Mouse (Mus musculus) macrophage (primary cell): ENCODE measurements around the gene Gm9376. TPM values are rescaled to one million over a fixed set of nuclear protein-coding genes. Genes with fewer than 3 reads are reported as not detected.

Experiments
- H3K27ac ChIP-seq: fragments of 350-480 bp; formaldehyde crosslinking; 2 replicates; pipeline ENCODE4 v1.9.0; 2021
- H3K36me3 ChIP-seq: fragments of 350-480 bp; formaldehyde crosslinking; 2 replicates; pipeline ENCODE4 v1.9.0; 2021; ENCODE audit errors: inconsistent target
- H3K4me3 ChIP-seq: fragments of 350-480 bp; formaldehyde crosslinking; 2 replicates; pipeline ENCODE4 v1.9.0; 2021; ENCODE audit errors: inconsistent target
- H3K79me2 ChIP-seq: fragments of 350-480 bp; formaldehyde crosslinking; 2 replicates; pipeline ENCODE4 v1.9.0; 2021; ENCODE audit errors: inconsistent target
- WGBS: methylation state at CpG from one replicate; pipeline ENCODE4 v1.1.7; 2026; ENCODE audit warnings: inconsistent platforms; ENCODE audit not compliant: missing documents; 5-methylcytosine and 5-hydroxymethylcytosine counted together
- polyA plus RNA-seq: library from polyadenylated mRNA; stranded (reverse); fragments of 250-400 nt; gene quantifications from 3 replicates; pipeline ENCODE4 v1.2.4, GENCODE M21; 2018; ENCODE audit warnings: inconsistent platforms
- total RNA-seq, 78 experiments: library from RNA; depleted of rRNA; stranded (reverse); fragments of 250-400 nt; gene quantifications; 1 replicate in 9 of 78; 2 replicates in 24 of 78; 3 replicates in 43 of 78; 4 replicates in 2 of 78; pipeline ENCODE4 v1.2.4; 2018; ENCODE audit warnings: inconsistent platforms in 56 of 78

Gene Gm9376
- not detected for total RNA-seq (2018; cell fraction: chromatin; rRNA removed)
- not detected for total RNA-seq (2018; cell fraction: cytosol; rRNA removed)
- not detected for total RNA-seq (2018; cell fraction: nucleus; rRNA removed)
- polyA plus RNA-seq: not detected in 3 replicates

- H3K79me2 ChIP-seq: no peaks in the 10 kb centered on the region
- H3K27ac ChIP-seq: no peak within 1 kb of the TSS
- H3K36me3 ChIP-seq: no peaks in the 10 kb centered on the region
- WGBS: 86% methylated on average over 2 of the region's 2 CpGs
- no peak within 1 kb of the TSS for H3K4me3 ChIP-seq
Measured at GRCm38 (mm10) chr14:118266660-118267059, at the start of gene Gm9376. Gene Gm9376 (plus strand): TSS chr14:118266960.

GRCm38 (mm10) chr14:118220885-118221284 is 45.9 kb upstream of the Gm9376 start:
- 75% methylated on average over 1 of the region's 1 CpGs for WGBS
- H3K27ac ChIP-seq: no peak overlapping the region
- H3K79me2 ChIP-seq: no peaks in the 10 kb centered on the region
- no peaks in the 10 kb centered on the region for H3K36me3 ChIP-seq
- H3K4me3 ChIP-seq: no peak overlapping the region

DNA sequence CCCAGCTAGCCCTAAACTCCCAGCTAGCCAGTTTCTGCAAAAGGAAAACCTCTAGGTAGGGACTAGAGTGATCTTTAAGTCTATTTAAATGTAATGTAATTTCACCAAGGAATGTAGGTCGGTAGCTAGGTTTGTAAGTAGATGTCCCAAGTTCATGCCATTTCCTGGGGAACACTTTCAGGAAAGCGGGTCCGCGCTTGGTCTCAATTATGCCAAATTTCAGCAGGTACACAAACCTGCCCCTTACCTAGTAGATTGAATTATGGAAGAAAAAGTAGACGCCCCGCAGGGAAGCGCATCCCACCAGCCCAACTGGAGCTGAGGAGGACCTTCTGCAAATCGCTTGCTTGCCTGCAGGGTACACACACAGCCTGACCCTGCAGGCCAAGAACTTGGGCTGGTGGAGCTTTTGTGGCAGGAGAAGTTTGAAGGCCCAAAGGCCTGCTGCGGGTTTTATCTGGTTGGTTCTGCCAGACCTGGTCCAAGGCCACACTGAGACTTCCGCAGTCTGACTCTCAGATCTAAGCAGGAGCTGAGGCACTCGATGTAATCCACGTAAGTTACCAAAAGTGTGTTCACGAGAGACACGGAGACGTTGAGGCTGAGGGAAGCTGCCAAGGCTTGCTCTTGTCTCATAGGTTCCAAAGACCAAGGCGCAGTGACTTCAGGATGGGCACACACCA is 41.6 kb upstream of the Gm9376 start:
- H3K79me2 ChIP-seq: no peaks in the 10 kb centered on the region
- no peak overlapping the region for H3K27ac ChIP-seq
- no peaks in the 10 kb centered on the region for H3K36me3 ChIP-seq
- H3K4me3 ChIP-seq: no peak overlapping the region
- 33% methylated on average over 16 of the region's 16 CpGs for WGBS

DNA sequence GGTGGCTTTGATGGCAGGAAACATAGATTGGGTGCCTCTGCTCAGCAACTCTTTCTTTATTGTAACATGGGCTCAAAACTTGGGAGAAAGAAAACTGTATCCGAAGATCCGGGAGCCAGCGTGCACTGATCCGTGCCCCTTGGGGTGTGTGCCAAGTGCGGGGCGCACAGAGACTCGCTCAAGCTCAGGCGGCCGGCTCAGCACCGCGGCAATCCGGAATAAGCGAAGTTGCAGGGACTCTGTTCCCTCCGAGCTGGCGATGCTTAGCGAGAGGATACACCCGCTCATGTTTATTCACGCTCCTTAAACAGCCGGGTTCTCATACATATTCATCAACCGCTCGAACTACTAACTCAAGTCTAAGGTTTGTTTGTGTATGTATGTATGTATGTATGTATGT is 40.8 kb upstream of the Gm9376 start:
- H3K27ac ChIP-seq: no peak overlapping the region
- no peaks in the 10 kb centered on the region for H3K79me2 ChIP-seq
- H3K4me3 ChIP-seq: no peak overlapping the region
- WGBS: 1% methylated on average over 21 of the region's 21 CpGs
- no peaks in the 10 kb centered on the region for H3K36me3 ChIP-seq

DNA sequence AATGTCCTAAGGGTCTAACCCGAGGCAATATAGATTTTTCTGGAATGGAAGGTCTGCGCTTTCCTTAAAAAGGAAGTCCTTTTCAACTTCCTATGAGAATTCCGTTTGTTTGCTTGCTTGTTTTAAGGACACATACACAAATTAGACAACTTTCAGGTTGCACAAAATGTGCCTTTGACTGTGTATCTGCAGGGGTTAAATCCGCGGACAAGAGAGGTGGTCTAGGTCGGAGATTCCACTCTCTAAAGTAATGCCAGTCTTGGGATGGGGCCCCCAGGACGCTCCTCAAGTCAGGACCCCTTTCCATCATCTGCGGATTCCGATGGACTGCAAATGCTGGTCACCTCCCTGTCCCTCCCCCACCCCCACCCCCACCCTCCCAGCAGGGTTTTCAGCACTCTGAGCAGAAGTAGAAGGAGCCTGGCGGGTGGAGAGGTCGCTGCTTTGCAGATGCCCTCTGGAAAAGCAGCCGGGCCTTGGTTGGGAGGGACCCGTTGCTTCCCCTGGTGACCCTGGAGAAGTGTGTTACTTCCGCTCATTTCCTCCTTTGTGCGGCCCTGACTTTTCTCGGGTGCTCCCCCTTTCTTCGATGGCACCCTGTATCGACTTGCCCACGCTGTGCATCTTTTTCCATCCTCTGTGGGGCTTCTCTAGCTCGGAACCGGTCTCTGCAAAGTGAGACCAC is 40.1 kb upstream of the Gm9376 start:
- H3K4me3 ChIP-seq: no peak overlapping the region
- no peaks in the 10 kb centered on the region for H3K36me3 ChIP-seq
- no peaks in the 10 kb centered on the region for H3K79me2 ChIP-seq
- WGBS: 3% methylated on average over 21 of the region's 21 CpGs
- no peak overlapping the region for H3K27ac ChIP-seq

GRCm38 (mm10) chr14:118232381-118232970 is 34.3 kb upstream of the Gm9376 start:
- 15% methylated on average over 8 of the region's 8 CpGs for WGBS
- no peak overlapping the region for H3K4me3 ChIP-seq
- H3K27ac ChIP-seq: no peak overlapping the region
- H3K79me2 ChIP-seq: no peaks in the 10 kb centered on the region
- H3K36me3 ChIP-seq: no peaks in the 10 kb centered on the region

GRCm38 (mm10) chr14:118233786-118234540 is 32.8 kb upstream of the Gm9376 start:
- H3K36me3 ChIP-seq: no peaks in the 10 kb centered on the region
- H3K79me2 ChIP-seq: no peaks in the 10 kb centered on the region
- H3K27ac ChIP-seq: no peak overlapping the region
- H3K4me3 ChIP-seq: no peak overlapping the region
- WGBS: 8% methylated on average over 26 of the region's 26 CpGs

DNA sequence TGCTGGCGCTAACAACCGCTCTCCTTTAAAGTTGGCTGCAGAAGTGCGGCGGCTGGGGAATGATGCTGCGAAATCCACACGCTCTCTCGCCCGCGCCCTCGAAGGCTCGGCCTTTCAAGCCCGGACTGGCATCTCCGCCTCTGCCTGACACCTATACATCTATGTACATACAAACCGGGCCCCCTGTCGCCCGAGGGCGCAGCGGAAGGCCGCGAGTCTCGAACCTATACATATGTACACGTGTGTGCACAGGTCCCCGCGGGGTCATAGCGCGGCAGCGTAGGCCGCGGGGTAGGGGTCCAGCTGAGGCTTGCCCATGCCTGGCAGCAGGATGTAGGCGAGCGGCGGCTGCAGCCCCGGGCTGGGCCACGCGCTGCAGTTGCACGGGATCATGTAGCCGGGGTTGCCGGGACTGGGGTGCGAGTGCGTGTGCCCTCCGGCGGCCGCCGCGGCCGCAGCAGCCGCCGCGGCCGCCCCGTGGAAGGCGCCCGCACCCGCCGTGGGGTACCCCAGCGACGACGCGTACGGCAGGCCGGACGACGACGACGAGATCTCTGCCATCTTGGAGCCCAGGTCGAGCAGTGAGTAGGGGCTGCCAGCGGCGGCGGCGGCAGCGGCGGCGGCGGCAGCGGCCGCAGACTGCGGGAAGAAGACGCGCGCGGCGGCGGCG is 32.1 kb upstream of the Gm9376 start:
- Histone ChIP-seq H3K36me3 (no peaks in the 10 kb centered on the region), H3K4me3 (no peak overlapping the region), H3K79me2 (no peaks in the 10 kb centered on the region), H3K27ac (no peak overlapping the region)
- 4% methylated on average over 82 of the region's 84 CpGs for WGBS

DNA sequence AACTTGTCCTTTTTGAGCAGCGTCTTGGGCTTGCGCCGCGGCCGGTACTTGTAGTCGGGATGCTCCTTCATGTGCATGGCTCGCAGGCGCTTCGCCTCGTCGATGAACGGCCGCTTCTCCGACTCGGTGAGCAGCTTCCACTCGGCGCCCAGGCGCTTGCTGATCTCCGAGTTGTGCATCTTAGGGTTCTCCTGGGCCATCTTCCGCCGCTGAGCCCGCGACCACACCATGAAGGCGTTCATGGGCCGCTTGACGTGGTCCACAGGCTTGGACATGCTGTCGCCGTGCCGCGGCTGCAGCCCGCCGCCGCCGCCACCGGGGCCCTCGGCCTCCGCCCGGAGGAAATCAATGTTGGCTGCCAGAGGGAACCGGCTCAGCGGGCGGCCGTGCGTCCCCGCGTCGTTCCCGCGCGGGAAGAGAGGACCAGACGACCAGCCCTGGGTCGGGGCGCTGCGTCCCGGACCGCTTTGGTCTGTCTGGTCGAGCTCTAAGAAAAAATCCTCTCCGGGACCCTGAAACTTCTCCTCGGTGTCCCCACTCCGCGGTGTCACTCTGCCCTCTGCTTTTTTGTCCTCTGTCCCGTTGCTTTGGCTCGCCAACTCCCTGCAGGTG is 31.3 kb upstream of the Gm9376 start:
- Histone ChIP-seq H3K36me3 (no peaks in the 10 kb centered on the region), H3K79me2 (no peaks in the 10 kb centered on the region), H3K4me3 (no peak overlapping the region), H3K27ac (no peak overlapping the region)
- WGBS: 2% methylated on average over 62 of the region's 62 CpGs

GRCm38 (mm10) chr14:118235973-118236885 is 30.5 kb upstream of the Gm9376 start:
- Histone ChIP-seq H3K36me3 (no peaks in the 10 kb centered on the region), H3K4me3 (no peak overlapping the region), H3K79me2 (no peaks in the 10 kb centered on the region), H3K27ac (no peak overlapping the region)
- 2% methylated on average over 72 of the region's 73 CpGs for WGBS

- H3K79me2 ChIP-seq: no peaks in the 10 kb centered on the region
- 3% methylated on average over 32 of the region's 34 CpGs for WGBS
- H3K36me3 ChIP-seq: no peaks in the 10 kb centered on the region
- H3K27ac ChIP-seq: no peak within 1 kb of the TSS
- no peak within 1 kb of the TSS for H3K4me3 ChIP-seq
Measured at GRCm38 (mm10) chr14:118236886-118237289, 29.9 kb upstream of the Gm9376 start, which contains the start of gene Sox21. Gene Sox21 (minus strand): TSS chr14:118237030.

- Histone ChIP-seq H3K79me2 (no peaks in the 10 kb centered on the region), H3K27ac (no peak overlapping the region), H3K36me3 (no peaks in the 10 kb centered on the region), H3K4me3 (no peak overlapping the region)
- WGBS: 15% methylated on average over 6 of the region's 6 CpGs
Measured at GRCm38 (mm10) chr14:118237786-118238185, 29.0 kb upstream of the Gm9376 start.

DNA sequence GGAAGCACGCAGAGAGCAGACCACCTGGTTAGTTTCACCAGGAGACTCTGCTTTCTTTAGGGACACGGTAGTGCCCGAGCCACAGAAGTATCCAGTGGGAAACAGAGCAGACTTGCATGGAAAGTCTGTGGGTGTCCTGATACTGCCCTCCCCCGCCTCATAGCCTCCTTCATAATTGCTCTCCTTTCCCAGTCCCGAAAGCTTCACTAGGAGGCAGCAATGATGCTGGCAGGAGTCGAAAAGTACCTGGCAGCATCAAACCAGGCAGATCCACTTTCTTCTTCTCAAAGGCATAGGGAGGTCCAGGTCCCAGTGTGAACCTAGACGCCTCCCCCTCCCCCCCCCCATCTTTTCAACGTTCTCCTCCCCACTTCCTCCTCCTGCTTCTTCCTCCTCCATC is 27.4 kb upstream of the Gm9376 start:
- 11% methylated on average over 8 of the region's 8 CpGs for WGBS
- H3K27ac ChIP-seq: no peak overlapping the region
- H3K4me3 ChIP-seq: no peak overlapping the region
- H3K36me3 ChIP-seq: no peaks in the 10 kb centered on the region
- H3K79me2 ChIP-seq: no peaks in the 10 kb centered on the region
